Mouse (Mus musculus): ENCODE data around the gene Arl8a. TPM values are rescaled to one million over a fixed set of nuclear protein-coding genes. Genes with fewer than 3 reads are reported as not detected.

The Arl8a gene
- total and polyA plus RNA-seq, 3 experiments = 45.0 to 99.6 (median 93.7) TPM

- DNase-seq (ENCODE audit: low spot score) (peak; percentile 78), ATAC-seq (ENCODE audit: extremely low read depth, insufficient number of reproducible peaks, low FRiP score, poor library complexity, severe bottlenecking) (peak; percentile 50; the same call in 1 of the 2 replicates)
- TF ChIP-seq CTCF (IDR thresholded peaks at IDR 0.05; ENCODE audit: low read depth, low read length) = peak; percentile 93
- no peak for TF ChIP-seq GATA1 (IDR thresholded peaks at IDR 0.05; ENCODE audit: borderline replicate concordance, low read length)
- no peak for TF ChIP-seq GATA2 (IDR thresholded peaks at IDR 0.05; ENCODE audit: borderline replicate concordance, low read depth, low read length)
- TF ChIP-seq POLR2AphosphoS5 (IDR thresholded peaks at IDR 0.05; ENCODE audit: insufficient replicate concordance, low read depth, low read length) = no peak
- TF ChIP-seq TAL1 (conservative IDR thresholded peaks at IDR 0.05; ENCODE audit: low read depth, low read length) = no peak
- H3K4me3 ChIP-seq (ENCODE audit: low read depth, low read length) = no peak overlapping the region
- peaks cover 33% of the 10 kb centered on the region for H3K4me1 ChIP-seq (ENCODE audit: insufficient read depth, low read depth, low read length)
- H3K36me3 ChIP-seq (replicated peaks) = peaks cover 77% of the 10 kb centered on the region
- no peaks in the 10 kb centered on the region for H3K9me3 ChIP-seq (replicated peaks)
- H3K27me3 ChIP-seq (ENCODE audit: insufficient read depth, low read length) = peaks cover 5% of the 10 kb centered on the region; the same call in 1 of the 2 replicates
These were observed 7.9 kb downstream of the Arl8a start for GRCm38 (mm10) chr1:135154411-135154959.

DNA sequence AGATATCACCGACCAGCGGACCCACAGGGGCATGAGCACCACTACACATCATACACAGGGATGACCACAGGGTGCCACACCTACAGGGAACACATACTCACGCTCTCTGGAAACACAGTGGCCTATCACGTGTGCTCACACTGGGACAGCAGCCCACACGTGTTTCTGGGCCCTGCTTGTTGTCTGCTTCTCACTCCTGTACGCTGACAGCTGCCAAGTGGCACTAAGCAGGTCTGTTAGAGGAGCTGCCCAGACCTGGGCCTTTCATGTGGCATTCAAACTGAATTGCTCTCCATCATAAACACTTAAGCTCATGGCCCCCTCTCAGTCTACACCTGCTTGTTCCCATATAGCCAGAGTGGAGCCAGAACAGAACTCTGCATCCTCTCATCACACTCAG lies 9.7 kb downstream of the Arl8a start:
- Histone ChIP-seq H3K9me3 (replicated peaks) (no peaks in the 10 kb centered on the region), H3K4me1 (ENCODE audit: insufficient read depth, low read depth, low read length) (peaks cover 19% of the 10 kb centered on the region), H3K36me3 (replicated peaks) (peaks cover 60% of the 10 kb centered on the region), H3K4me3 (ENCODE audit: low read depth, low read length) (no peak overlapping the region), H3K27me3 (ENCODE audit: insufficient read depth, low read length) (peaks cover 20% of the 10 kb centered on the region; the same call in 1 of the 2 replicates)
- no peak for TF ChIP-seq CTCF (IDR thresholded peaks at IDR 0.05; ENCODE audit: low read depth, low read length)
- no peak for TF ChIP-seq POLR2AphosphoS5 (IDR thresholded peaks at IDR 0.05; ENCODE audit: insufficient replicate concordance, low read depth, low read length)
- no peak for TF ChIP-seq GATA2 (IDR thresholded peaks at IDR 0.05; ENCODE audit: borderline replicate concordance, low read depth, low read length)
- TF ChIP-seq GATA1 (IDR thresholded peaks at IDR 0.05; ENCODE audit: borderline replicate concordance, low read length) = no peak
- ATAC-seq (ENCODE audit: extremely low read depth, insufficient number of reproducible peaks, low FRiP score, poor library complexity, severe bottlenecking) (no peak), DNase-seq (ENCODE audit: low spot score) (no peak)

- ATAC-seq (ENCODE audit: extremely low read depth, insufficient number of reproducible peaks, low FRiP score, poor library complexity, severe bottlenecking) (no peak), DNase-seq (ENCODE audit: low spot score) (no peak)
- Histone ChIP-seq H3K4me1 (ENCODE audit: insufficient read depth, low read depth, low read length) (peaks cover 10% of the 10 kb centered on the region), H3K36me3 (replicated peaks) (peaks cover 38% of the 10 kb centered on the region), H3K9me3 (replicated peaks) (no peaks in the 10 kb centered on the region), H3K4me3 (ENCODE audit: low read depth, low read length) (no peak overlapping the region), H3K27me3 (ENCODE audit: insufficient read depth, low read length) (peaks cover 26% of the 10 kb centered on the region)
- TF ChIP-seq TAL1 (conservative IDR thresholded peaks at IDR 0.05; ENCODE audit: low read depth, low read length) (no peak), CTCF (IDR thresholded peaks at IDR 0.05; ENCODE audit: low read depth, low read length) (no peak), GATA2 (IDR thresholded peaks at IDR 0.05; ENCODE audit: borderline replicate concordance, low read depth, low read length) (no peak), GATA1 (IDR thresholded peaks at IDR 0.05; ENCODE audit: borderline replicate concordance, low read length) (no peak), POLR2AphosphoS5 (IDR thresholded peaks at IDR 0.05; ENCODE audit: insufficient replicate concordance, low read depth, low read length) (no peak)
These were observed 12.0 kb downstream of the Arl8a start for GRCm38 (mm10) chr1:135158633-135159032.

DNA sequence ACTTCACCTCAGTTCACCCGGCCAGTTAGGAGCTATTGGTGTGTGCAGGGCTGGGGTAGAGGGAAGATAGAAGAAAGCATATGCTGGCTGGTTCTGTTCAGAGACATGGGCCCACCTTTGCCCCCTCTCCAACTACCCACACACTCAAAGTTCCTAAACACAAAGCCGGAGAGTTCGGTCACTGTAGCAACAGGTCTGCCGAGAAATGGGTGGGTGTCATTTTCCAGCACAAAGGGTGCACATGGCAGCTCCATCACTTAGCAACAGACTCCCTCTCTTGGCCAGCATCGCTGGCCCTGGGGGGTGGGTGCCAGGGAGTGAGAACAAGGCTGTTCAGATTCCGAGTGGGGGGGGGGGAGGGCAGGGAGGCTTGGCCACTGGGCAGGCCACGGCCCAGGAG lies 12.4 kb downstream of the Arl8a start:
- Histone ChIP-seq H3K4me3 (ENCODE audit: low read depth, low read length) (no peak overlapping the region), H3K9me3 (replicated peaks) (no peaks in the 10 kb centered on the region), H3K4me1 (ENCODE audit: insufficient read depth, low read depth, low read length) (peaks cover 7% of the 10 kb centered on the region), H3K36me3 (replicated peaks) (peaks cover 34% of the 10 kb centered on the region), H3K27me3 (ENCODE audit: insufficient read depth, low read length) (peaks cover 26% of the 10 kb centered on the region)
- no peak for TF ChIP-seq TAL1 (conservative IDR thresholded peaks at IDR 0.05; ENCODE audit: low read depth, low read length)
- TF ChIP-seq GATA1 (IDR thresholded peaks at IDR 0.05; ENCODE audit: borderline replicate concordance, low read length) = no peak
- no peak for DNase-seq (ENCODE audit: low spot score)
- ATAC-seq (ENCODE audit: extremely low read depth, insufficient number of reproducible peaks, low FRiP score, poor library complexity, severe bottlenecking) = no peak

DNA sequence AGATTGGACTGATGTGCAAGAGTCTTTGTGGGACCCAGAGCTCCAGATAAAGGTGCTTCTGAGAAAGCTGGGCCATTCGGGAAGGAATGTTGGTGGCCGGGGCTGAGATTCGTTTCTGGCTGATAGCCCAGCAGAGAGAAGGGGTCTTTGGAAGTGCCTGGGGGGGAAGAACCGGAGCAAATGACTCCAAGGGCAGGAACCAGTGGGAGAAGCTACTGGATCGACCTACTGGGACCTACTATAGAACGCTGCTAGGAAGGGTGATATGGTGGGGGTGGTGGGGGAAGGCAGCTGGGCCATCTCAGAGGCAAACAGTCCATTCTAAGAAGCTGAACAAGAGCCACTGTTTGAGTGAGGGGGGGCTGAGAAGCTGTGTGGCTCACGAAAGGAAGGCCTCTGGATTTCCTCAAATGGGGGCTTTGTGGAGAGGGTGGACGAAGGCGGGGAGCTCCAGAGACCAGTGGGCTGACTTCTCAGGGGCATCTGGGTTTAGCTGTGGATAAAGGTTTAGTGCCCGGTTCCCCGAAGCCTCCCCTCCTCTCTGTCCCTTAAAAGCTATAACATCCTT lies 13.0 kb downstream of the Arl8a start:
- peaks cover 26% of the 10 kb centered on the region for H3K27me3 ChIP-seq (ENCODE audit: insufficient read depth, low read length)
- TF ChIP-seq POLR2AphosphoS5 (IDR thresholded peaks at IDR 0.05; ENCODE audit: insufficient replicate concordance, low read depth, low read length) (no peak), GATA2 (IDR thresholded peaks at IDR 0.05; ENCODE audit: borderline replicate concordance, low read depth, low read length) (no peak), CTCF (IDR thresholded peaks at IDR 0.05; ENCODE audit: low read depth, low read length) (no peak), GATA1 (IDR thresholded peaks at IDR 0.05; ENCODE audit: borderline replicate concordance, low read length) (no peak), TAL1 (conservative IDR thresholded peaks at IDR 0.05; ENCODE audit: low read depth, low read length) (no peak)
- peaks cover 2% of the 10 kb centered on the region for H3K4me1 ChIP-seq (ENCODE audit: insufficient read depth, low read depth, low read length)
- ATAC-seq (ENCODE audit: extremely low read depth, insufficient number of reproducible peaks, low FRiP score, poor library complexity, severe bottlenecking) = no peak
- no peaks in the 10 kb centered on the region for H3K9me3 ChIP-seq (replicated peaks)
- no peak for DNase-seq (ENCODE audit: low spot score)
- H3K36me3 ChIP-seq (replicated peaks) = peaks cover 28% of the 10 kb centered on the region
- no peak overlapping the region for H3K4me3 ChIP-seq (ENCODE audit: low read depth, low read length)

DNA sequence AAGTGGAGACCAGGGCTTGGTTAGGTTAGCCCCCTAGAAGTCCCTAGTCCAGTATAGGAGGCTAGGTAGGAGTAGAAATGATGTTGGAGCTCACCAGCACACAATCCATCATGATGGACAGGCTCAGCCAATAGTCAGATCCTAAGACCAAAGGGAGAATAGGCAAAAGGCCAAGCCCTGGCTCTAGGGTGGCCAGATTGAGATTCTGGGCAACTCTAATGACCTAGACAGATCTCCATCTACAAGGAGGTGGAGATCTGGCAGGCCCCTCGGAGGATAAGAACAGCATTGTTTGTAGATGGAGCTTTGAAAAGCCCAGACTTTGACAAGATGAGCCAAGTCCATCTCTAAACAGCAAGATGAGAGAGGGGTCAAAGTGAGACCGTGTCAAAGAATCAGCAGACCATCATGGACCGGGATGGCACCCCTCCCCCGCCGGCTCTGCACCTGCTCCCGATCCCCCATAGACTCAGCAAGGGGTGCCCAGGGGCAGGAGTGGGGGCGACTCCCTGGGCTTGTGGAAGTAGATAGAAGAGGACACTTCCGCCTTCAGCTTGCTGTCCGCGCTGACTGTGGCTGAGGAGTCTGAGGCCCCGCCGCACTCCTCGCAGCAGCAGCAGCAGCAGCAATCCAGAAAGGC lies 13.9 kb downstream of the Arl8a start:
- no peak overlapping the region for H3K4me3 ChIP-seq (ENCODE audit: low read depth, low read length)
- peaks cover 20% of the 10 kb centered on the region for H3K36me3 ChIP-seq (replicated peaks)
- peaks cover 29% of the 10 kb centered on the region for H3K27me3 ChIP-seq (ENCODE audit: insufficient read depth, low read length)
- DNase-seq (ENCODE audit: low spot score) (no peak), ATAC-seq (ENCODE audit: extremely low read depth, insufficient number of reproducible peaks, low FRiP score, poor library complexity, severe bottlenecking) (no peak)
- no peaks in the 10 kb centered on the region for H3K4me1 ChIP-seq (ENCODE audit: insufficient read depth, low read depth, low read length)
- no peaks in the 10 kb centered on the region for H3K9me3 ChIP-seq (replicated peaks)
- no peak for TF ChIP-seq CTCF (IDR thresholded peaks at IDR 0.05; ENCODE audit: low read depth, low read length)
- TF ChIP-seq GATA2 (IDR thresholded peaks at IDR 0.05; ENCODE audit: borderline replicate concordance, low read depth, low read length) = no peak
- no peak for TF ChIP-seq GATA1 (IDR thresholded peaks at IDR 0.05; ENCODE audit: borderline replicate concordance, low read length)
- no peak for TF ChIP-seq POLR2AphosphoS5 (IDR thresholded peaks at IDR 0.05; ENCODE audit: insufficient replicate concordance, low read depth, low read length)
- TF ChIP-seq TAL1 (conservative IDR thresholded peaks at IDR 0.05; ENCODE audit: low read depth, low read length) = no peak
